Mouse (Mus musculus) fat pad, adult 2 months (tissue): ENCODE results near the gene Greb1.

Experiments
- DNase-seq: peaks from one replicate; pipeline ENCODE4 v3.0.0-alpha.2; 2011; ENCODE audit warnings: low read depth, low spot score; ENCODE audit errors: extremely low read depth

Gene Greb1

GRCm38 (mm10) chr12:16764776-16765445 lies 35.8 kb downstream of the Greb1 start:
- DNase-seq: no peak

DNA sequence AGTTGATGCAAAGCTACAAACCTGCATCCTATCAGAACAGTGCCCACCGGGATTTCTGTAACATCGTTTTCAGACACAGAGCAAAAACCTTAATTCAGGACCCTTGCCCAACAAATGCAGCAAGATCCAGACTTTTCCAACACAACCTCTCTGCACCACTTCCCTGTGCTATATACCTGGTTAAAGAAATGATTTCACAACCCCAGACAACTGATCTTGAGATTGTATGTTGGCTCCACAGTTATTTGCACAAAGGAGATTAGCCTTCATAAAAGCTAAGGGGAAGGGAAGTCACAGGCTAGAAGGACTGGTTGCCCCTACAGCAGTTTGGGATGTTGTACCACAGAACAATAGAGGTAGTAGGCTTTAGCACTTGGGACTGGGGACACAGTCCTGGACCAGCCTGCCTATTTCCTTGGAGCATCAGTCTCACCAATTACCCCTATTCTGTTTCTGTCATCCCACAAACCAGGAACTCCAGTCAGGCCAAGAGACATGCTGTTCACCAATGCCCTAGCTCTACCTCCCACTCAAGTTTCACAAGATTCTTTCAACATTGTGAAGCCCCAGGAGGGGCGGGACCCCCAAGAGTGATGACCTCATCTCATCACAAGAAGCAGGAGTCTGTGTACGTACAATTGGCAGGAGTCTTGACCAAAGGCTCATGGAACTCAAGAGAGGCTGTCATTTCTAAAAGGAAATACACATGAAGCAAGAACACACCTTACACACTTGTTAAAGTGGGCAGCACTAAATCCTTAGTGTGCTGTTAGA lies 36.9 kb downstream of the Greb1 start:
- DNase-seq: no peak

- DNase-seq: no peak
Observed at GRCm38 (mm10) chr12:16761461-16761860, 39.2 kb downstream of the Greb1 start.

DNA sequence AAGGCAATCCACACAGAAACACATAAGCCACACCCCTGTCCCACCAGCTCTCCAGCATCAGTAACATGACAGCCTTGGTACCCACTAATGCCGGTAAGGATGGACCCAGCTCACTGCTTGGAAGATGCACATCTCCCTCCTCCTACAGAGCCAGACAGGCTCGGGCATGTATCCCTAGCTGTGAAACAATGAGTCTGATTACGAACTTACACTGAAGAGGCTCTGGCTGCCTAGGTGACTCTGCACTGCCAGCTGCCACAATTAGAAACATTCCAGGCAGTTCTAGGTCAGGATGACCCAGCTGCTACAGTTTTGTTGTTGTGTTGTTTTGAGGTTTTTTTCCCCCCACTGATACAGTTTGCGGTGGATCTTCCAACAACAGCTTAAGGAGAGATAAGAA lies 40.4 kb downstream of the Greb1 start:
- no peak for DNase-seq

GRCm38 (mm10) chr12:16754311-16754710 lies 46.4 kb downstream of the Greb1 start:
- no peak for DNase-seq

DNA sequence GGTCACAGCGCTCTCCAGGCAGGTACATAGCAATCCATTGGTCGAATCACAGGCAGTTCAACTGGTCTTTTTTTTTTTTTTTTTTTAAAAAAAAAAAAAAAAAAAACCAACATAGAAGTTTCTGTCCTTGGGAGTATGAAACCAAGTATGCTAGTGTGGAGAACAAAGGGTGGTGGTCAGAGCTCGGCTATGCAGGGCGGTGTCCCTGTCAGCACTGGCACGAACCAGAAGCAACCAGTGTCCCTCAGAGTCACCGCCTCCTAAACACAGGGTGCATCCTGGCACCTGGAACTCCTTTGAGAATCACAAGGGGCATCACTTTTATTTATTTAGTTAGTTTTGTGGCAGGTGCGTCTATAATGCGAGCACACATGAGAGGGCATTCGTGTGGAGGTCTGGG lies 47.1 kb downstream of the Greb1 start:
- no peak for DNase-seq

DNA sequence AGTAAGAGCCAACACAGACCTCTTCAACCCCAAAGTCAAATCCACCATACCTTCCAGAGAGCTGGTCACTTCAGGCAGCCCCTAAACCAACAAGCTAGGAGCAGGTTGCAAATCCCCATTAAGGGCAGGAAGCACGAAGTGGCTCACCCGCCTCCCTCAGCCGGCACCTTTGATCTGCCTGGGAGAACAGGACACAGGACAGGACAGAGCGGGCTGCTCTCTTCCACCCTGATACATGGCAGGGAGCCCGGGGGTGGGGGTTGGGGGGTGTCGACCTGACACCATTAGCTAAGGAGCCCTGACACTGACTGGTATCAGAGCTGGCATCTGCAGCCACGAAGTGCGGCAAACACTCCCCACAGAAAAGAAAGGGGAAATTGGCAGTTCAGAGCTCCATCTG lies 47.6 kb downstream of the Greb1 start:
- no peak for DNase-seq

DNA sequence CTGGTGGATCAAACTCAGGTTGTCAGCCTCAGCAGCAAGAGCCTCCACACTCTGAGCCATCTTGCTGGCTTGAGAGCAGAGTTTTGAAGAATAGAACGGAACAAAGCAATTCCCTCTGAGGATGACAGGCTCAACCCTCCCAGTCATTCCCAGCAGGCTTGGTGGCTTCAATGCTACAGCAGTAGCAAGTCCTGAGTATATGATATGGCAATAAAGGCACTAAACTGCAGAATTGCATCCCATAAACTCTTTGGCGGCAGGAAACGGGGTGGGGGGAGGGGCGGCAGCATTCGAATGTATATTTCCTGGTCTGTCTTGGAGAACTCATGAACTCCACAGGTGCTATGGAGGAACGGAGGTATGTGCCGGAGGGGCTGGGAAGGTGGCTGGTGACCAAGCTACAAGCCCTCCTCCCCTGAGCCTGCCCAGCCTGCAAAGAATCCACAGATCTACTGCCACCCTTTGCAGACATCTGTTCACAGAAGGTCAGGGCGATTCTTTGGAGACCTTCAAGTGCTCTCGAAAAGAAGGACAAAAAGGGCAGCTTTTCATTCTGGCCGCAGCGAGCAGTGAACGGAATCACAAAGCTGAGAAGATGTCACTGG lies 48.3 kb downstream of the Greb1 start:
- DNase-seq: no peak

GRCm38 (mm10) chr12:16751609-16752008 lies 49.1 kb downstream of the Greb1 start:
- no peak for DNase-seq

DNA sequence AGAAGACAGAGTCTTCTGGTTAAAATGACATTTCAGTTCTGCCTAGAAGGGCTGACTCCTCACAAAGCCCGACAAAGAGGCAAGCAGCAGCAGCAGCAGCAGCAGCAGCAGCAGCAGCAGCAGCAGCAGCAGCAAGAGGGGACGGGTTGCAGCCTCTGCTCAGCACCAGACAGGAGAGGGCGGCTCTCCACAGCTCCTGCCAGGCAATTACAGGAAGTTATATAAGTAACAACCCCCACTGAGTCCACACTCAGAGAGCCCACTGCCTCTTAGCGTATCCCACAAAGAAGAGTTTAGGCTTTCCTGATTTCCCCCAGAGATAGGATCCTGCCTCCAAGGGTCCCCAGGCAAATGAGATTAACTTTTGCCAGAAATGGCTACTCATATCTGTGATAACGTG lies 60.6 kb downstream of the Greb1 start:
- no peak for DNase-seq

DNA sequence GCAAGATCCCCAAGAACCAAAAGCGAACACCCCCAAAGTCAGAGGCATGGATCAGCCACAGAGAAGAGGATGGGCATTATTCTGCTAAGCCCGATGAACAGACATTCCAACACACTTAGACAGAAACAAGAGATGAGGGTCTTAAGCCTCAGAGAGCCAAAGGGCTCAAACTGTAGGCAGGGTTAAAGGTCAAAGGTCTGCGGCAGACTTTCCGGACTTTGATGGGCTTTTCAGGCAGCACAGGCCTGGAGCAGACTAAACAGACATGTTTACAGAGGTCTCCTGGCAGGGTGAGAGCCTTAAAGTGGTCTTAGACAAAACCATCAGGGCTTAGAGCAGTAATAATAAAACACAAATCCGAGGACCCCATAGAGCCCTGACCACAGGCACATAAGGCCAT lies 63.4 kb downstream of the Greb1 start:
- DNase-seq: no peak

DNA sequence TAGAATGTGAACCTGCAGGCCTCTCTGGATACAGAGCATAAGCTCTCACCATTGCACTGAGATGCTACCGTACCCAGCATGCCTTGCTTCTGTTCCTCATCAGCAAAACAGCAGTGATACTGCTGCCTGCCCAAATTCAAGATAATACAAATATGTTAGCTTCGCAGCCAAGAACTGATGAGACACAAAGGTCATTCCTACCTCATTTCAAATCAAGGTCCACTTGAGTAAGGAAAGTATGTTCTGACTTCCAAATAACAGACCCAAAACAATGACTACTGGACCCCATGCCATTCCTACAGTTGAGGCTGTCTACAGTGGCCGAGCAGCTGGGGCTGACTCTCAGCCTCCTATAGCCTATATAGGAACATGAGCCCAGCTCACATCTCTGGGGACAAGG lies 66.0 kb downstream of the Greb1 start:
- DNase-seq: no peak

GRCm38 (mm10) chr12:16734009-16734408 lies 66.7 kb downstream of the Greb1 start:
- no peak for DNase-seq

DNA sequence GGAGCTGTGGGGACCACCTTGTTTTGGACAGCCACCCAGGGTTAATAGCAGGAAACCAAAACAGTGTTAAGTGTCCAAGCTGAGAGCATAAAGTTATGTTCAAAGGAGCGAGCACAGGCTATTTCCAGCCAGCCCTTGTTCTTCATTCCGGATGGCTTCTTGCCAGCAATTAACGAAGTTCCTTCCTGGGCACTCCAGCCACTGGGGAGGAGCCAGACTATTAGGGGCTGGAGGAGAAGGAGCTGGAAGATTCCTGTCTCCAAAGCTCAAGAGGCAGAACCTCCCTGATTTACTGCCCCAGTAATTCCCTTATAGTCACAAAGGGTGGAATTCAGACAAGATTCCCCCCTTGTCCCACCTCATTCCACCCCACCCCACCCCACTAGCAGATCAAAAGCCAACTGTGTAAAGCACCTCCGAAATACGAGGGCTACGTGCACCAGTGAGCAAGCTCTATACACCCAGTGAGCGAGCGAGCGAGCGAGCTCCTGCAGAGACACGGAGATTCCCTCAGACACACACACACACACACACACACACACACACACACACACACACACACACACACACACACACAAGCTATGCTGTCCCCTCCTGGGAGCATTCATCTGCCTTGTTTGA lies 69.5 kb downstream of the Greb1 start:
- DNase-seq: no peak

- DNase-seq: no peak
Observed at GRCm38 (mm10) chr12:16730196-16730595, 70.5 kb downstream of the Greb1 start.

- DNase-seq: no peak
Observed at GRCm38 (mm10) chr12:16728221-16728620, 72.5 kb downstream of the Greb1 start.

DNA sequence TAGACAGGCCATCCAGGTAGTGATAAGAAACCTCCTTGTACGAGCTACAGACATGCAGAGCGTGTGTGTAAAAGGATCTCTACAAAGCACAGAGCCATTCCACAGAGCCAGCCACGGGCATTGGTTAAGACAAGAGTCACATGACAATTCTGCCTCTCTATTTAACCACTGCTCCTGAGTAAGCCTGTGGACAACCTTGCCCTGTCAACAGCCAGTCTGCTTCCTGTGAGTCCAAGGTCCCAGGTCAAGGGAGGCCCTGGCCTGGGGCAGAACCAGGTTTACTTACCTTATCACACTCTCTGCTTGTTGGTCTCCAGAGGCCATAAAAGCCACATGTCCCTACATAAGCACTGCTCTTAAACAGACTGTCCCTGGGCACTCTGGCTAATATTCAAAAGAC lies 74.5 kb downstream of the Greb1 start:
- no peak for DNase-seq

- no peak for DNase-seq
Observed at GRCm38 (mm10) chr12:16723601-16724000, 77.1 kb downstream of the Greb1 start.

- DNase-seq: no peak
Observed at GRCm38 (mm10) chr12:16718660-16719315, 81.9 kb downstream of the Greb1 start.

DNA sequence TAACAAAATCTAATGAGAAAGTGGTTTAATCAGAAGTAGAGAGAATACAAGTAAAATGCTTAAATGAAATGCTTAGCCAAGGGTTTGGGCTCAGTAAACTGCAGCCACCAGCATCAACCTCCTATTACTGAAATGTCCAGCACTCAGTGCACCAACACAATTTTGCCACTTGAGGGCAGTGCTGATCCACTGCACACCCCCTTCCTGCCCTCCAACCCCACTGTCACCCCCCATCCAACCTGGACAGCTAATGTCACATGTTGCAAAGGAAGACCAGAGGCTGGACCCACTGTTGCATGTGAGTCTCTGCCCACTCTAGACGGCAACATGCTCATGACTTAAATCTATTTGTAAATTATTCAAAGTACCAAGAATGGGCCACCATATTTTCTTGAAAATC lies 83.0 kb downstream of the Greb1 start:
- DNase-seq: no peak

DNA sequence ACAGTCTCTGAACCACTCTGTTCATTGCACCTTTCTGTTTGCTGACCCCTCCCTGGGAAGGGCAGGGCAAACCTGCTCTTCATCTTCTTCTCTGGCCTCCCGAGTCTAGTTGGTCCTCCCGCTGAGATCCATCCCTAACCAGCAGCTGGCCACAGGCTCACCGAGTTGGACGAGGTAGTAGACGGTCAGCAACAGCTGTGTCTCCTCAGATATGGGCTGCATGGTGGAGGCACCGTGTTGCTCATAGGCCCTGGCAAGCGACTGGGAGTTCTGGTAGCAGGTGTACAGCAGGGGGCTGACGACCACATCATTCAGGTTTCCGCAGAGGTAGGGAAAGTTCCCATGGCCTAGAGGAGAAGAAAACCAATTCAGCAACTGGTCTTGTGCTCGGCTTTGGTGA lies 86.1 kb downstream of the Greb1 start:
- DNase-seq: no peak
